Comparison of ENCODE assay signal across 14 mouse cellular contexts in the genomic region with DNA sequence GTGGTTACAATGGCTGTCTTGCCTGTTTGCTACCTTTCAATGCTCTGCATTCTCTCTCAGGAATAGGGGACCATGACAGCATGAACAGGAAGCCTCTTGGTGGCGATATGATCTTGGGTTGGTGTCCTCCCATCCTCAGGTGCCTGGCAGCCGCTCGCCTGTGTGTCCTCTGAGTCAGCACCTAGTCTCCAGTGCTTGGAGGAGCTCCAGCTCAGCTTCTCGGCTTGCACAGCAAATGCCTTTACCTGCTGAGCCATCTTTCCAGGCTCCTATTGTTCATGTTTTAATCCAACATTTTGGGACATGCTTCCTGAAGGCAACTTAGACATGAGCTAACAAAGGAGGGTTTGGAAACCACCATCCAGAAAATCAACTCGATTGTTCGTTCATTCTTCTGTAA. TPM values are rescaled to one million over a fixed set of nuclear protein-coding genes. Genes with fewer than 3 reads are reported as not detected.
DNase-seq lines count a peak whose midpoint lies in the region; ATAC-seq and TF ChIP-seq lines count a peak whose summit lies in the region.
"Had no signal": no experiment of that assay in that cellular context is flagged by ENCODE, and none has a peak within 500 bp of the region (broad histone marks: within the 10 kb centered on the region; RNA-seq: fewer than 3 reads in every experiment).

No protein-coding gene starts in this region.

- H3K4me1 ChIP-seq in lung, adult 2 months (ENCODE audit: control insufficient read depth, insufficient read depth, low read length), result no peaks in the 10 kb centered on the region
- no peaks in the 10 kb centered on the region; the same call in 1 of the 2 replicates for H3K4me1 ChIP-seq in heart, embryonic 10.5 days
- H3K4me1 ChIP-seq: liver, embryonic 13.5 days had no signal

- peaks cover 16% of the 10 kb centered on the region for H3K27me3 ChIP-seq in heart, embryonic 10.5 days (ENCODE audit: insufficient read depth, poor library complexity, severe bottlenecking)
- H3K27me3 ChIP-seq: embryonic facial prominence, embryonic 12.5 days; liver, embryonic 13.5 days had no signal

- DNase-seq in lung, adult 2 months, result peak; percentile 21
- DNase-seq in lung, postnatal 14 days, result no peak
- peak; percentile 50 for DNase-seq in CD4-positive helper T cell, adult 2 months (ENCODE audit: low read depth, low spot score)
- peak; percentile 83 to 85 for DNase-seq in cerebellum, adult 18-20 months
- no peak for DNase-seq in heart, embryonic 10.5 days (ENCODE audit: low spot score)
- no peak for DNase-seq in gastrocnemius, postnatal 14 days
- DNase-seq in gastrocnemius, adult 18-20 months (ENCODE audit: low spot score), result no peak
- DNase-seq: heart, adult 18-20 months; kidney, adult 11 months; liver, embryonic 13.5 days had no signal

- TF ChIP-seq CTCF in lung, adult 2 months (IDR thresholded peaks at IDR 0.05; ENCODE audit: insufficient read depth, low read length), result no peak

- no peak overlapping the region for H3K27ac ChIP-seq in heart, embryonic 10.5 days
- H3K27ac ChIP-seq: embryonic facial prominence, embryonic 12.5 days; liver, embryonic 13.5 days; macrophage had no signal

- H3K9me3 ChIP-seq in heart, embryonic 10.5 days, result no peaks in the 10 kb centered on the region
- H3K9me3 ChIP-seq: embryonic facial prominence, embryonic 12.5 days; liver, embryonic 13.5 days had no signal

- WGBS in lung, adult 2 months, result 42% methylated on average over 6 of the region's 6 CpGs
- WGBS in heart, embryonic 10.5 days, result 71% methylated on average over 6 of the region's 6 CpGs

- intact Hi-C loops in gastrocnemius, postnatal 14 days (cut with DNase I; ENCODE audit: low total_unique reads), result no loop called here

- no peak overlapping the region for H3K4me3 ChIP-seq in lung, adult 2 months (replicated peaks; ENCODE audit: extremely low read depth, low read depth, low read length)
- no peak overlapping the region for H3K4me3 ChIP-seq in heart, embryonic 10.5 days
- H3K4me3 ChIP-seq: embryonic facial prominence, embryonic 12.5 days; liver, embryonic 13.5 days had no signal

- ATAC-seq in megakaryocyte progenitor cell, adult 5-6 weeks (replicated peaks; ENCODE audit: poor library complexity), result peak; percentile 48; the same call in 1 of the 2 replicates
- ATAC-seq: forebrain, embryonic 14.5 days had no signal

- TF ChIP-seq POLR2A in lung, adult 2 months (IDR thresholded peaks at IDR 0.05; ENCODE audit: borderline replicate concordance, extremely low read depth, low read depth, low read length), result no peak

- no peaks in the 10 kb centered on the region for H3K36me3 ChIP-seq in heart, embryonic 10.5 days
- H3K36me3 ChIP-seq: liver, embryonic 13.5 days had no signal

RNA-seq across cellular contexts. Expression of gene Eya2, which starts 33.1 kb away (rescaled TPM):
- 67.0 and 89.3 TPM in 2 replicates for polyA plus RNA-seq in lung, adult 2 months (2012; rRNA removed)
- total RNA-seq in megakaryocyte progenitor cell, adult 5-6 weeks (2015), result 1.7 TPM in 2 replicates
- total RNA-seq in megakaryocyte progenitor cell, adult 5-6 weeks (2017), result 0.33 and 1.8 TPM in 2 replicates
- 0.34 and 1.7 TPM in 2 replicates for polyA plus RNA-seq in heart, embryonic 10.5 days (2016; fragmentation: Nextera tagmentation; extraction: Ambion mirVana)
- total RNA-seq in gastrocnemius, postnatal 14 days (2021), result 1 to 10 TPM; 3.7 to 5.1 TPM
- total RNA-seq in gastrocnemius, adult 18-20 months (2021), result 1 to 10 TPM; 1.1 to 3.5 TPM
- polyA plus RNA-seq: macrophage had no signal

Comparison
In these comparisons a context has a peak if more than half of its experiments do, and no peak if none do; other contexts are left out.
1. DNase-seq: peak in lung, adult 2 months (single experiment), CD4-positive helper T cell, adult 2 months (single experiment) and cerebellum, adult 18-20 months (2 of 2); none in lung, postnatal 14 days (single experiment), heart, embryonic 10.5 days (single experiment), gastrocnemius, postnatal 14 days (single experiment) and gastrocnemius, adult 18-20 months (single experiment).